Mouse (Mus musculus) erythroblast, embryonic 14.5 days (primary cell): ENCODE measurements around the gene D2hgdh.

Experiments
- GATA1 ChIP-seq: IDR thresholded peaks from 2 replicates; pipeline ENCODE4 v1.6.1; 2012; ENCODE audit warnings: low read length, inconsistent platforms, mixed read lengths
- TAL1 ChIP-seq: IDR thresholded peaks from 3 replicates; pipeline ENCODE4 v1.6.1; 2012; ENCODE audit warnings: low read length, inconsistent platforms, mixed read lengths

DNA sequence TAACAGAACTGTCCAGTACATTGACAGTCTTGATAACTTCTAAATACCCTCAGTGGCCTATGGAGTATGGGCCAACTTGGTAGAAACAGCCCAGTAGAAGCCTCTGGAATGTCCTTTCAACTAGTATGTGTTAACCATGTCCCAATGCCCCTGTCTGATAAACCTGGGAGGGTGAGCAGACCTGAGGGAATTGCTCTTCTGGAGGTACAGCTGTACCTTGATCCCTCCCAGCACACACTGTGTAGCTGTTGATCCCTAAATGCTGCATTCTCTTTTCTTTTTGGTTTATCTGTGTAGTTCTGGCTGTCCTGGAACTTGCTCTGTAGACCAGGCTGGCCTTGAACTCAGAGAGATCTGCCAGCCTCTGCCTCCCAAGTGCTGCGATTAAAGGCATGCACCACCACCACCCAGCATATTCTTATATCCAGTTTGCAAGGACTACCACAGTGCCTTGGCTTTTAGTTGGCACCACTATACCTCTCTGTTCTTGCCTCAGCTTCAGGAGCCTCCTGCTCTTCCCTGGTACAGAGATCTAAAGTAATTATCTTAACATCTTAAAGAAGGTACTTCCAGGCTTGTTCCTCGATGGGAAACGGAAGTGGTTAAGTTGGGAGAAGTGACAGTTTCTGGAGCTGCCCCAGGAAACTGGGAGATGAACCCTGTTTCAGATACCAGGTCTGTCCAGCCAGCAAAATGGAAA, 763 bp upstream of the D2hgdh start:
- no peak for TF ChIP-seq GATA1
- TF ChIP-seq TAL1 = no peak
